Mouse (Mus musculus): ENCODE data around the gene Slc9a4.
A peak's percentile ranks its signal among the peaks of the same experiment; 100 is the strongest.
"Not testable (repeated sequence)": the region's sequence is repeated elsewhere in the genome, so short reads cannot be mapped to it uniquely, and the experiment has no call there.

Slc9a4 gene

GRCm38 (mm10) chr1:40579784-40580183 lies at the start of gene Slc9a4:
Gene Slc9a4 (plus strand): TSS chr1:40580081.
- peak; percentile 3 for DNase-seq (ENCODE audit: low read depth, low spot score)

GRCm38 (mm10) chr1:40537577-40537976 lies 42.3 kb upstream of the Slc9a4 start:
- DNase-seq (ENCODE audit: low read depth, low spot score): no peak

GRCm38 (mm10) chr1:40544650-40545049 lies 35.2 kb upstream of the Slc9a4 start:
- DNase-seq (ENCODE audit: low read depth, low spot score): peak; percentile 39

- no peak for DNase-seq (ENCODE audit: low read depth, low spot score)
Measured at GRCm38 (mm10) chr1:40546645-40547044, 33.2 kb upstream of the Slc9a4 start.

GRCm38 (mm10) chr1:40547064-40547572 lies 32.8 kb upstream of the Slc9a4 start:
- DNase-seq (ENCODE audit: low read depth, low spot score): no peak

- DNase-seq (ENCODE audit: low read depth, low spot score): no peak
Measured at GRCm38 (mm10) chr1:40547762-40548161, 32.1 kb upstream of the Slc9a4 start.

- DNase-seq (ENCODE audit: low read depth, low spot score): no peak
Measured at GRCm38 (mm10) chr1:40569374-40569773, 10.5 kb upstream of the Slc9a4 start.

GRCm38 (mm10) chr1:40580269-40580668 lies 388 bp downstream of the Slc9a4 start:
- no peak for DNase-seq (ENCODE audit: low read depth, low spot score)

GRCm38 (mm10) chr1:40586776-40587175 lies 6.9 kb downstream of the Slc9a4 start:
- DNase-seq (ENCODE audit: low read depth, low spot score): no peak

- DNase-seq (ENCODE audit: low read depth, low spot score): no peak
Measured at GRCm38 (mm10) chr1:40590931-40591330, 11.1 kb downstream of the Slc9a4 start.

GRCm38 (mm10) chr1:40597822-40598221 lies 17.9 kb downstream of the Slc9a4 start:
- DNase-seq (ENCODE audit: low read depth, low spot score): no peak

GRCm38 (mm10) chr1:40599661-40600060 lies 19.8 kb downstream of the Slc9a4 start:
- DNase-seq (ENCODE audit: low read depth, low spot score): not testable (repeated sequence)

- DNase-seq (ENCODE audit: low read depth, low spot score): no peak
Measured at GRCm38 (mm10) chr1:40600394-40601327, 20.8 kb downstream of the Slc9a4 start.

- no peak for DNase-seq (ENCODE audit: low read depth, low spot score)
Measured at GRCm38 (mm10) chr1:40601461-40601860, 21.6 kb downstream of the Slc9a4 start.

GRCm38 (mm10) chr1:40613219-40613618 lies 33.3 kb downstream of the Slc9a4 start:
- DNase-seq (ENCODE audit: low read depth, low spot score): no peak

GRCm38 (mm10) chr1:40619093-40619492 lies 39.2 kb downstream of the Slc9a4 start:
- no peak for DNase-seq (ENCODE audit: low read depth, low spot score)

GRCm38 (mm10) chr1:40619871-40620270 lies 40.0 kb downstream of the Slc9a4 start:
- DNase-seq (ENCODE audit: low read depth, low spot score): no peak

- DNase-seq (ENCODE audit: low read depth, low spot score): no peak
Measured at GRCm38 (mm10) chr1:40624954-40625353, 45.1 kb downstream of the Slc9a4 start.

- no peak for DNase-seq (ENCODE audit: low read depth, low spot score)
Measured at GRCm38 (mm10) chr1:40626954-40627353, 47.1 kb downstream of the Slc9a4 start.

- no peak for DNase-seq (ENCODE audit: low read depth, low spot score)
Measured at GRCm38 (mm10) chr1:40628443-40628842, 48.6 kb downstream of the Slc9a4 start.

- DNase-seq (ENCODE audit: low read depth, low spot score): no peak
Measured at GRCm38 (mm10) chr1:40632407-40633062, 52.7 kb downstream of the Slc9a4 start.

- no peak for DNase-seq (ENCODE audit: low read depth, low spot score)
Measured at GRCm38 (mm10) chr1:40634608-40635007, 54.7 kb downstream of the Slc9a4 start.

GRCm38 (mm10) chr1:40648234-40648633 lies 68.4 kb downstream of the Slc9a4 start:
- DNase-seq (ENCODE audit: low read depth, low spot score): no peak

Measured in retina, adult 2 months (tissue).